Mouse (Mus musculus) cortical plate, adult 2 months (tissue): ENCODE data around the gene Txndc9. TPM values are rescaled to one million over a fixed set of nuclear protein-coding genes. Genes with fewer than 3 reads are reported as not detected.
A peak's percentile ranks its signal among the peaks of the same experiment; 100 is the strongest.
"Not testable (repeated sequence)": the region's sequence is repeated elsewhere in the genome, so short reads cannot be mapped to it uniquely, and the experiment has no call there.

Experiments
- H3K27ac ChIP-seq: fragments of 200-500 bp; 2 replicates; pipeline ENCODE4 v1.5.1; 2012; ENCODE audit warnings: low read length, control low read depth, inconsistent platforms; ENCODE audit not compliant: insufficient read depth
- H3K4me1 ChIP-seq: fragments of 200-500 bp; 2 replicates; pipeline ENCODE4 v1.6.1; 2011; ENCODE audit warnings: low read length; ENCODE audit not compliant: control insufficient read depth, insufficient read depth
- H3K4me3 ChIP-seq: fragments of 200-500 bp; 2 replicates; pipeline ENCODE4 v1.5.1; 2011; ENCODE audit warnings: mild to moderate bottlenecking, low read length, control low read depth; ENCODE audit not compliant: insufficient read depth
- CTCF ChIP-seq: fragments of 200-500 bp; IDR thresholded peaks from 2 replicates; pipeline ENCODE4 v1.5.1; 2011; ENCODE audit warnings: mild to moderate bottlenecking, control low read depth, low read length; ENCODE audit not compliant: insufficient read depth; ENCODE audit errors: extremely low read depth
- POLR2A ChIP-seq: fragments of 200-500 bp; IDR thresholded peaks from 2 replicates; pipeline ENCODE4 v1.6.1; 2011; ENCODE audit warnings: mild to moderate bottlenecking, low read length, control low read depth; ENCODE audit not compliant: insufficient read depth; ENCODE audit errors: extremely low read depth
- polyA plus RNA-seq: library from polyadenylated mRNA; depleted of rRNA; stranded (reverse); fragments of >200 nt; gene quantifications from 2 replicates; pipeline ENCODE4 v1.2.3, GENCODE M21; 2012

Txndc9 gene
- polyA plus RNA-seq, 1 experiment, result 43.8 TPM

- TF ChIP-seq CTCF, result peak; percentile 82
- TF ChIP-seq POLR2A, result no peak
Observed at GRCm38 (mm10) chr1:37985764-37986323, 11.8 kb downstream of the Txndc9 start.

GRCm38 (mm10) chr1:37984326-37984725 is 13.4 kb downstream of the Txndc9 start:
- TF ChIP-seq CTCF, result no peak
- H3K4me3 ChIP-seq, result no peak overlapping the region
- no peak overlapping the region for H3K27ac ChIP-seq
- no peaks in the 10 kb centered on the region for H3K4me1 ChIP-seq

More at GRCm38 (mm10) chr1:37985764-37986323, 11.8 kb downstream of the Txndc9 start:
- no peak overlapping the region for H3K4me3 ChIP-seq
- no peaks in the 10 kb centered on the region for H3K4me1 ChIP-seq
- H3K27ac ChIP-seq, result no peak overlapping the region

DNA sequence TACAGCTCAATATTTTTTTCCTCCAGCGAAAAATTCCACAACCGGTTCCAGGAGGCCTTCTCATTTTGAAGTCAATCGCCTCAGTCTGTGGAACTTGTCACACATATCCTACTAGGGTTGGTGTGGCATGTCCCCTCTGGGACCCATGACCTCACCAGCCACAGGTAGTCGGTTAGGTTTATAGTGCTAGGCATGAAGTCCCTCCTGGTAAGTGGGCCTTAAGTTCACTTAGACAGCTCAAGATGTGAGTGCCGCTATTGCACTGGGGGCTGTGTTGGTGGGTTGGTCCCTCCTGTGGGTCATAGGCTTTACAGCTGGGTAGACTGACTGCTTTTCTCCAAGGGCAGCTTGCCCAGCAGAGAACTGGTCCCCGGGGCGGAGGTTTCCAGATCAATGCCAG is 20.4 kb downstream of the Txndc9 start:
- TF ChIP-seq POLR2A (no peak), CTCF (no peak)
- no peak overlapping the region for H3K27ac ChIP-seq
- H3K4me3 ChIP-seq, result no peak overlapping the region
- H3K4me1 ChIP-seq, result no peaks in the 10 kb centered on the region

DNA sequence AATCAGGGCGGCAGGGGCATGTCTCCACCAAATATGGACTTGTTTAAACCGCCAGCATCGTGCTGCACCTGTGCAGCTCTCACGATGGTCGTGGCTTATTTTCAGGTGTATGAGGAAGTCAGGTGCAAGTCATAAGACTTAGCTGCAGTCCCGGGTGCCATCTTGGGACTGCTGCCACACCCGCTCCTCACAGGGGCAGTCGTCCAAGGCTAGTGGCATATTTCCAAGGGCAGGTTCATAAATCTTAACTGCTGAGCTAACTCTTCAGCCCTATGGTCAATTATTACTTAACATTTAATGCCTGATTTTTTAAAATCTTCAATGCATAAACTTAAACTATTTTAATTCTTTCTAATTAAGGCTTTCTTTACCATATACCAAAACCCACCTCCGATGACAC is 21.0 kb downstream of the Txndc9 start:
- H3K4me3 ChIP-seq, H3K4me1 ChIP-seq, H3K27ac ChIP-seq: not testable (repeated sequence)

GRCm38 (mm10) chr1:37971520-37971919 is 26.2 kb downstream of the Txndc9 start:
- H3K27ac ChIP-seq, result no peak overlapping the region
- H3K4me1 ChIP-seq, result no peaks in the 10 kb centered on the region
- TF ChIP-seq CTCF (no peak), POLR2A (no peak)
- no peak overlapping the region for H3K4me3 ChIP-seq

- Histone ChIP-seq H3K4me1 (no peaks in the 10 kb centered on the region), H3K27ac (no peak overlapping the region), H3K4me3 (no peak overlapping the region)
- TF ChIP-seq CTCF, result no peak
- TF ChIP-seq POLR2A, result no peak
Observed at GRCm38 (mm10) chr1:37968746-37969145, 28.9 kb downstream of the Txndc9 start.

GRCm38 (mm10) chr1:37965571-37965970 is 32.1 kb downstream of the Txndc9 start:
- Histone ChIP-seq H3K4me1 (no peaks in the 10 kb centered on the region), H3K4me3 (no peak overlapping the region), H3K27ac (no peak overlapping the region)
- TF ChIP-seq POLR2A (no peak), CTCF (no peak)

GRCm38 (mm10) chr1:37959486-37959885 is 38.2 kb downstream of the Txndc9 start:
- H3K27ac ChIP-seq, result no peak overlapping the region
- TF ChIP-seq POLR2A (no peak), CTCF (no peak)
- no peak overlapping the region for H3K4me3 ChIP-seq
- H3K4me1 ChIP-seq, result no peaks in the 10 kb centered on the region

DNA sequence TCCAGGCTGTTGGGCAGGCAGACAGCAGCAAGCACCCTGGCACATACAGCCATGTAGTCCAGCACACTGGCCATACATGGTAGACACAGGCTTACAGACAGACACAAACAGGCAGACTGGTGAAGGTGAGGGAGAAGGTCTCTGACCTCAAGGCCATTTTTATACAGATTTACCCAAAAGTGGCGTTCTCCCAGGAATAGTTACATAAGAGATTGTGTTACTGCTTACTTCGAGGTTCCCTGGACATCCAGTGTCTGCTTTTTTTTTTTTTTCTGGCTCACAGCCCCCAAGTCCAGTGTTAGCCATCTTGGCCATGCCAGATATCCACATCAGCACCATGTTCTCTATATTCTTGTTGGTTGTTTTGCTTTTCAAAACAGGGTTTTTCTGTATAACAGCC is 39.2 kb downstream of the Txndc9 start:
- no peak for TF ChIP-seq POLR2A
- TF ChIP-seq CTCF, result no peak
- Histone ChIP-seq H3K4me3 (no peak overlapping the region), H3K4me1 (no peaks in the 10 kb centered on the region), H3K27ac (no peak overlapping the region)

GRCm38 (mm10) chr1:37957659-37958058 is 40.0 kb downstream of the Txndc9 start, which contains the start of gene Lyg1:
TSS of gene Lyg1 (minus strand) at chr1:37957759.
- TF ChIP-seq CTCF (no peak), POLR2A (no peak)
- no peaks in the 10 kb centered on the region for H3K4me1 ChIP-seq

More at GRCm38 (mm10) chr1:37957659-37958058, 40.0 kb downstream of the Txndc9 start, which contains the start of gene Lyg1:
- Histone ChIP-seq H3K27ac (no peak within 1 kb of the TSS), H3K4me3 (no peak within 1 kb of the TSS)
